ENCODE assay signal across 10 mouse cellular contexts in genomic region chr6:59424871-59425740, GRCm38 (mm10). TPM values are rescaled to one million over a fixed set of nuclear protein-coding genes. Genes with fewer than 3 reads are reported as not detected.
A peak's percentile ranks its signal among the peaks of the same experiment; 100 is the strongest.
DNase-seq lines count a peak whose midpoint lies in the region; ATAC-seq and TF ChIP-seq lines count a peak whose summit lies in the region.
"Had no signal": no experiment of that assay in that cellular context is flagged by ENCODE, and none has a peak within 500 bp of the region (broad histone marks: within the 10 kb centered on the region; RNA-seq: fewer than 3 reads in every experiment).

No protein-coding gene starts in this region.

- H3K9ac ChIP-seq in embryonic facial prominence, embryonic 12.5 days: no peak overlapping the region
- H3K9ac ChIP-seq in kidney, postnatal 0 days (ENCODE audit: low read depth, low read length): no peak overlapping the region

- 84% methylated on average over 10 of the region's 10 CpGs for WGBS in embryonic facial prominence, embryonic 12.5 days
- WGBS in embryonic facial prominence, embryonic 10.5 days: 81% methylated on average over 10 of the region's 10 CpGs
- WGBS in kidney, postnatal 0 days: 74% methylated on average over 10 of the region's 10 CpGs

- peak overlapping the region; percentile 49; the same call in 1 of the 2 replicates for H3K4me3 ChIP-seq in embryonic facial prominence, embryonic 12.5 days
- H3K4me3 ChIP-seq in embryonic facial prominence, embryonic 10.5 days: no peak overlapping the region
- H3K4me3 ChIP-seq in kidney, postnatal 0 days (replicated peaks; ENCODE audit: low read depth, low read length): peak overlapping the region; percentile 41; the same call in 1 of the 2 replicates

- H3K27ac ChIP-seq in embryonic facial prominence, embryonic 12.5 days: no peak overlapping the region
- no peak overlapping the region for H3K27ac ChIP-seq in embryonic facial prominence, embryonic 10.5 days (replicated peaks)
- H3K27ac ChIP-seq in kidney, postnatal 0 days: 0 out of 2 replicates have a peak overlapping the region, but pooled peaks have one; percentile 68

- DNase-seq in embryonic facial prominence, embryonic 10.5 days (ENCODE audit: low spot score): no peak
- DNase-seq in kidney, postnatal 0 days (ENCODE audit: low spot score): no peak
- no peak for DNase-seq in kidney, postnatal 4 days
- DNase-seq in induced T-regulatory cell, adult 2 months (ENCODE audit: low read depth): peak; percentile 62
- DNase-seq in naive thymus-derived CD4-positive, alpha-beta T cell, adult 2 months (ENCODE audit: low read depth): peak; percentile 27
- DNase-seq in embryo, embryonic 10.5 days (ENCODE audit: low spot score): no peak
- DNase-seq in right cerebral cortex, adult 2 months (ENCODE audit: low spot score in 2 of 2): no peak
- DNase-seq: adrenal gland, adult 8-10 months had no signal

- no peaks in the 10 kb centered on the region for H3K27me3 ChIP-seq in embryonic facial prominence, embryonic 12.5 days
- H3K27me3 ChIP-seq in embryonic facial prominence, embryonic 10.5 days (replicated peaks; ENCODE audit: low read depth, poor library complexity, severe bottlenecking): peaks cover 8% of the 10 kb centered on the region; the same call in 1 of the 2 replicates
- no peaks in the 10 kb centered on the region for H3K27me3 ChIP-seq in kidney, postnatal 0 days (ENCODE audit: insufficient read depth, low read length)

- no peaks in the 10 kb centered on the region for H3K9me3 ChIP-seq in embryonic facial prominence, embryonic 12.5 days
- H3K9me3 ChIP-seq in embryonic facial prominence, embryonic 10.5 days: no peaks in the 10 kb centered on the region
- H3K9me3 ChIP-seq in kidney, postnatal 0 days (replicated peaks; ENCODE audit: low read length): no peaks in the 10 kb centered on the region

- peak overlapping the region; percentile 85 for H3K4me2 ChIP-seq in embryonic facial prominence, embryonic 12.5 days (replicated peaks)
- H3K4me2 ChIP-seq in kidney, postnatal 0 days (ENCODE audit: low read length): peak overlapping the region; percentile 77

- H3K4me1 ChIP-seq in embryonic facial prominence, embryonic 12.5 days: peaks cover 4% of the 10 kb centered on the region; the same call in 1 of the 2 replicates
- H3K4me1 ChIP-seq in embryonic facial prominence, embryonic 10.5 days: peaks cover 11% of the 10 kb centered on the region
- no peaks in the 10 kb centered on the region for H3K4me1 ChIP-seq in kidney, postnatal 0 days (replicated peaks; ENCODE audit: insufficient read depth, low read length)

- no peak for ATAC-seq in embryonic facial prominence, embryonic 12.5 days (ENCODE audit: insufficient number of reproducible peaks, insufficient read depth, low FRiP score, low TSS enrichment)
- no peak for ATAC-seq in kidney, postnatal 0 days (replicated peaks; ENCODE audit: low FRiP score, low read depth)

- no peaks in the 10 kb centered on the region for H3K36me3 ChIP-seq in embryonic facial prominence, embryonic 12.5 days
- no peaks in the 10 kb centered on the region for H3K36me3 ChIP-seq in embryonic facial prominence, embryonic 10.5 days (replicated peaks)
- no peaks in the 10 kb centered on the region for H3K36me3 ChIP-seq in kidney, postnatal 0 days (ENCODE audit: insufficient read depth, low read length)

- no peak for TF ChIP-seq CTCF in kidney, postnatal 0 days (IDR thresholded peaks at IDR 0.05; ENCODE audit: low read depth)

RNA-seq across cellular contexts. Expression of gene Gprin3, which starts 1.0 kb away (rescaled TPM):
- 1.3 and 1.4 TPM in 2 replicates for polyA plus RNA-seq in embryonic facial prominence, embryonic 12.5 days (2016; fragmentation: Nextera tagmentation; extraction: Ambion mirVana)
- polyA plus RNA-seq in embryonic facial prominence, embryonic 10.5 days (2016; fragmentation: Nextera tagmentation; extraction: Ambion mirVana): 0.15 and 0.16 TPM in 2 replicates
- 2.3 and 2.4 TPM in 2 replicates for polyA plus RNA-seq in kidney, postnatal 0 days (2015; fragmentation: Nextera tagmentation; extraction: Ambion mirVana)
- polyA plus RNA-seq: erythroblast, embryonic 14.5 days had no signal

Comparison
In these comparisons a context has a peak if more than half of its experiments do, and no peak if none do; other contexts are left out.
1. DNase-seq: peak in induced T-regulatory cell, adult 2 months (single experiment) and naive thymus-derived CD4-positive, alpha-beta T cell, adult 2 months (single experiment); none in embryonic facial prominence, embryonic 10.5 days (single experiment), kidney, postnatal 0 days (single experiment), kidney, postnatal 4 days (0 of 2), embryo, embryonic 10.5 days (single experiment) and right cerebral cortex, adult 2 months (0 of 2).